Mouse (Mus musculus) E14TG2a.4 (cell line): ENCODE measurements around the gene Hoxa10.

Experiments used
- H3K27me3 ChIP-seq: 2 replicates; pipeline ENCODE4 v1.6.1; 2014; ENCODE audit warnings: low read length, control low read depth; ENCODE audit not compliant: insufficient read depth
- H3K36me3 ChIP-seq: 2 replicates; pipeline ENCODE4 v1.6.1; 2014; ENCODE audit warnings: low read length, control low read depth; ENCODE audit not compliant: insufficient read depth
- H3K4me1 ChIP-seq: replicated peaks from 2 replicates; pipeline ENCODE4 v1.6.1; 2014; ENCODE audit warnings: low read depth, low read length, control low read depth
- H3K4me3 ChIP-seq: replicated peaks from 2 replicates; pipeline ENCODE4 v1.5.1; 2014; ENCODE audit warnings: mild to moderate bottlenecking, low read length
- H3K9me3 ChIP-seq: 2 replicates; pipeline ENCODE4 v1.6.1; 2014; ENCODE audit warnings: low read length, control low read depth
- CTCF ChIP-seq: conservative IDR thresholded peaks from 2 replicates; pipeline ENCODE4 v1.5.1; 2014; ENCODE audit warnings: low read length
- NANOG ChIP-seq: IDR thresholded peaks from 2 replicates; pipeline ENCODE4 v1.6.1; 2014; ENCODE audit warnings: borderline replicate concordance, low read length, mixed read lengths
- POU5F1 ChIP-seq: IDR thresholded peaks from 2 replicates; pipeline ENCODE4 v1.6.1; 2014; ENCODE audit warnings: low read length, borderline replicate concordance

Hoxa10 gene

GRCm38 (mm10) chr6:52238155-52238545 lies 2.5 kb downstream of the Hoxa10 start:
- peaks cover 47% of the 10 kb centered on the region for H3K4me1 ChIP-seq
- peaks cover 97% of the 10 kb centered on the region for H3K27me3 ChIP-seq
- TF ChIP-seq NANOG (no peak), CTCF (no peak), POU5F1 (no peak)
- no peaks in the 10 kb centered on the region for H3K36me3 ChIP-seq
- H3K9me3 ChIP-seq, result peaks cover 2% of the 10 kb centered on the region; the same call in 1 of the 2 replicates
- H3K4me3 ChIP-seq, result no peak overlapping the region

GRCm38 (mm10) chr6:52237346-52238154 lies 3.1 kb downstream of the Hoxa10 start:
- Histone ChIP-seq H3K9me3 (peaks cover 2% of the 10 kb centered on the region; the same call in 1 of the 2 replicates), H3K4me3 (no peak overlapping the region), H3K36me3 (no peaks in the 10 kb centered on the region), H3K4me1 (peaks cover 47% of the 10 kb centered on the region), H3K27me3 (peaks cover 97% of the 10 kb centered on the region)
- TF ChIP-seq POU5F1 (no peak), NANOG (no peak), CTCF (no peak)

- H3K27me3 ChIP-seq, result peaks cover 97% of the 10 kb centered on the region
- TF ChIP-seq NANOG (no peak), POU5F1 (no peak), CTCF (no peak)
- H3K9me3 ChIP-seq, result peaks cover 2% of the 10 kb centered on the region; the same call in 1 of the 2 replicates
- H3K4me1 ChIP-seq, result peaks cover 51% of the 10 kb centered on the region
- H3K4me3 ChIP-seq, result no peak overlapping the region
- H3K36me3 ChIP-seq, result no peaks in the 10 kb centered on the region
Observed at GRCm38 (mm10) chr6:52236806-52237205, 3.8 kb downstream of the Hoxa10 start.

GRCm38 (mm10) chr6:52235866-52236265 lies 4.8 kb downstream of the Hoxa10 start:
- TF ChIP-seq CTCF (no peak), NANOG (no peak), POU5F1 (no peak)
- Histone ChIP-seq H3K4me3 (no peak overlapping the region), H3K4me1 (peaks cover 43% of the 10 kb centered on the region), H3K27me3 (peaks cover 95% of the 10 kb centered on the region), H3K36me3 (no peaks in the 10 kb centered on the region), H3K9me3 (no peaks in the 10 kb centered on the region; the same call in 1 of the 2 replicates)

GRCm38 (mm10) chr6:52235267-52235666 lies 5.4 kb downstream of the Hoxa10 start:
- Histone ChIP-seq H3K9me3 (no peaks in the 10 kb centered on the region; the same call in 1 of the 2 replicates), H3K4me1 (peaks cover 40% of the 10 kb centered on the region), H3K27me3 (peaks cover 96% of the 10 kb centered on the region), H3K4me3 (0 out of 2 replicates have a peak overlapping the region, but pooled peaks have one; percentile 65), H3K36me3 (no peaks in the 10 kb centered on the region)
- TF ChIP-seq CTCF, result no peak
- TF ChIP-seq NANOG, result no peak
- no peak for TF ChIP-seq POU5F1

- Histone ChIP-seq H3K4me3 (peak overlapping the region; percentile 65), H3K27me3 (peaks cover 96% of the 10 kb centered on the region), H3K36me3 (no peaks in the 10 kb centered on the region), H3K9me3 (no peaks in the 10 kb centered on the region; the same call in 1 of the 2 replicates), H3K4me1 (peaks cover 40% of the 10 kb centered on the region)
- no peak for TF ChIP-seq POU5F1
- TF ChIP-seq NANOG, result no peak
- TF ChIP-seq CTCF, result no peak
Observed at GRCm38 (mm10) chr6:52234428-52235140, 6.1 kb downstream of the Hoxa10 start.

GRCm38 (mm10) chr6:52233546-52234427 lies 6.9 kb downstream of the Hoxa10 start:
- TF ChIP-seq NANOG, result no peak
- TF ChIP-seq POU5F1, result no peak
- no peak for TF ChIP-seq CTCF
- peak overlapping the region; percentile 65 for H3K4me3 ChIP-seq
- no peaks in the 10 kb centered on the region; the same call in 1 of the 2 replicates for H3K9me3 ChIP-seq
- H3K27me3 ChIP-seq, result peaks cover 97% of the 10 kb centered on the region
- no peaks in the 10 kb centered on the region for H3K36me3 ChIP-seq
- H3K4me1 ChIP-seq, result peaks cover 46% of the 10 kb centered on the region
